Mouse (Mus musculus): Measurements from ENCODE around the gene Iffo2.

- TF ChIP-seq EP300 (IDR thresholded peaks at IDR 0.05; ENCODE audit: low read depth) (no peak), CTCF (IDR thresholded peaks at IDR 0.05; ENCODE audit: low read depth) (no peak)
Measured at GRCm38 (mm10) chr4:139489946-139490345, 40.4 kb upstream of the Iffo2 start.

Data from liver, embryonic 14.5 days (tissue).